Mouse (Mus musculus): Measurements from ENCODE around the gene Col6a5. TPM values are rescaled to one million over a fixed set of nuclear protein-coding genes. Genes with fewer than 3 reads are reported as not detected.

Gene Col6a5
- 0.23 and 0.29 TPM in 2 replicates for polyA plus RNA-seq (2015; fragmentation: Nextera tagmentation; extraction: Ambion mirVana)

GRCm38 (mm10) chr9:105960533-105960932, at the start of gene Col6a5:
Col6a5 (minus strand) TSS chr9:105960643.

GRCm38 (mm10) chr9:105827791-105828385, 132.6 kb downstream of the Col6a5 start, which contains the start of gene Col6a6:
Col6a6 (minus strand) TSS chr9:105828160.

Other genes with a start within 250 kb of the Col6a5 start
- gene Col6a6, start 132.5 kb downstream of the Col6a5 start, polyA plus RNA-seq (2015; fragmentation: Nextera tagmentation; extraction: Ambion mirVana): 0.57 and 0.65 TPM in 2 replicates
- 0.36 and 0.76 TPM in 2 replicates for gene Col6a4, start 136.1 kb upstream of the Col6a5 start, polyA plus RNA-seq (2015; fragmentation: Nextera tagmentation; extraction: Ambion mirVana)
- gene Glyctk, start 197.5 kb upstream of the Col6a5 start, polyA plus RNA-seq (2015; fragmentation: Nextera tagmentation; extraction: Ambion mirVana): 0.44 and 0.85 TPM in 2 replicates
- 10.7 and 11.5 TPM in 2 replicates for gene Wdr82, start 210.3 kb upstream of the Col6a5 start, polyA plus RNA-seq (2015; fragmentation: Nextera tagmentation; extraction: Ambion mirVana)
- 26.4 and 28.0 TPM in 2 replicates for gene Ppm1m, start 239.1 kb upstream of the Col6a5 start, polyA plus RNA-seq (2015; fragmentation: Nextera tagmentation; extraction: Ambion mirVana)
- gene Twf2, start 242.5 kb upstream of the Col6a5 start, polyA plus RNA-seq (2015; fragmentation: Nextera tagmentation; extraction: Ambion mirVana): 25.3 and 29.8 TPM in 2 replicates